Mouse (Mus musculus) limb, embryonic 13.5 days (tissue): ENCODE data around the gene Ston2. TPM values are rescaled to one million over a fixed set of nuclear protein-coding genes. Genes with fewer than 3 reads are reported as not detected.

Source experiments
- ATAC-seq: fragments of 200-750 bp; cut with Nextera tagmentation; 2 replicates; pipeline ENCODE4 v1.8.0; 2017; ENCODE audit warnings: low read depth, moderate number of reproducible peaks, moderate TSS enrichment; ENCODE audit not compliant: low FRiP score
- H3K27ac ChIP-seq: fragments of 300-500 bp; sonication (generic); 2 replicates; pipeline ENCODE4 v1.5.1; 2015; ENCODE audit warnings: inconsistent platforms, mild to moderate bottlenecking, moderate library complexity
- H3K27me3 ChIP-seq: fragments of 300-500 bp; sonication (generic); 2 replicates; pipeline ENCODE4 v1.6.1; 2015; ENCODE audit warnings: mild to moderate bottlenecking, inconsistent platforms
- H3K36me3 ChIP-seq: fragments of 300-500 bp; sonication (generic); 2 replicates; pipeline ENCODE4 v1.6.1; 2015; ENCODE audit warnings: inconsistent platforms, mild to moderate bottlenecking, moderate library complexity
- H3K4me1 ChIP-seq: fragments of 300-500 bp; sonication (generic); 2 replicates; pipeline ENCODE4 v1.6.1; 2015; ENCODE audit warnings: inconsistent platforms
- H3K4me2 ChIP-seq: fragments of 300-500 bp; sonication (generic); replicated peaks from 2 replicates; pipeline ENCODE4 v1.6.1; 2015; ENCODE audit warnings: inconsistent platforms, mild to moderate bottlenecking, moderate library complexity
- H3K4me3 ChIP-seq: fragments of 300-500 bp; sonication (generic); 2 replicates; pipeline ENCODE4 v1.5.1; 2015; ENCODE audit warnings: moderate library complexity, mild to moderate bottlenecking, inconsistent platforms
- H3K9ac ChIP-seq: fragments of 300-500 bp; sonication (generic); 2 replicates; pipeline ENCODE4 v1.6.1; 2015; ENCODE audit warnings: mild to moderate bottlenecking, inconsistent platforms
- H3K9me3 ChIP-seq: fragments of 300-500 bp; sonication (generic); 2 replicates; pipeline ENCODE4 v1.6.1; 2016; ENCODE audit warnings: inconsistent platforms
- WGBS: fragments of 180-500 bp; shearing (Covaris S2); methylation state at CpG from one replicate; pipeline ENCODE4 v1.1.7; 2015; 5-methylcytosine and 5-hydroxymethylcytosine counted together
- polyA plus RNA-seq: library from polyadenylated mRNA; unstranded; fragments of >200 nt; fragmentation: Nextera tagmentation; extraction: Ambion mirVana; gene quantifications from 2 replicates; pipeline ENCODE4 v1.2.1, GENCODE M21; 2015

Gene Ston2
- polyA plus RNA-seq, 1 experiment from 2014 or later = 7.4 TPM

GRCm38 (mm10) chr12:91744091-91744490, 44.1 kb downstream of the Ston2 start:
- WGBS = 55% methylated on average over 6 of the region's 6 CpGs
- H3K4me2 ChIP-seq = no peak overlapping the region
- no peak overlapping the region for H3K9ac ChIP-seq
- H3K4me1 ChIP-seq = peaks cover 8% of the 10 kb centered on the region; the same call in 1 of the 2 replicates
- no peak overlapping the region for H3K27ac ChIP-seq
- no peaks in the 10 kb centered on the region for H3K27me3 ChIP-seq
- H3K36me3 ChIP-seq = no peaks in the 10 kb centered on the region
- no peak overlapping the region for H3K4me3 ChIP-seq
- ATAC-seq = no peak
- H3K9me3 ChIP-seq = no peaks in the 10 kb centered on the region

- Histone ChIP-seq H3K27me3 (no peaks in the 10 kb centered on the region), H3K27ac (no peak overlapping the region), H3K4me2 (no peak overlapping the region), H3K9me3 (no peaks in the 10 kb centered on the region), H3K4me3 (no peak overlapping the region), H3K36me3 (no peaks in the 10 kb centered on the region), H3K9ac (no peak overlapping the region), H3K4me1 (peaks cover 13% of the 10 kb centered on the region; the same call in 1 of the 2 replicates)
- no peak for ATAC-seq
- 95% methylated on average over 7 of the region's 7 CpGs for WGBS
Measured at GRCm38 (mm10) chr12:91742916-91743315, 45.3 kb downstream of the Ston2 start.

GRCm38 (mm10) chr12:91738381-91738780, 49.8 kb downstream of the Ston2 start:
- Histone ChIP-seq H3K4me2 (no peak overlapping the region), H3K27ac (no peak overlapping the region), H3K9ac (no peak overlapping the region), H3K9me3 (no peaks in the 10 kb centered on the region), H3K4me3 (no peak overlapping the region), H3K27me3 (no peaks in the 10 kb centered on the region), H3K4me1 (0 out of 2 replicates have a peak, but pooled peaks cover 6% of the 10 kb centered on the region), H3K36me3 (no peaks in the 10 kb centered on the region)
- 75% methylated on average over 4 of the region's 4 CpGs for WGBS
- ATAC-seq = no peak

GRCm38 (mm10) chr12:91736221-91736980, 51.8 kb downstream of the Ston2 start:
- H3K9me3 ChIP-seq = no peaks in the 10 kb centered on the region
- 93% methylated on average over 15 of the region's 15 CpGs for WGBS
- no peaks in the 10 kb centered on the region for H3K36me3 ChIP-seq
- ATAC-seq = no peak
- H3K27me3 ChIP-seq = no peaks in the 10 kb centered on the region
- H3K4me1 ChIP-seq = 0 out of 2 replicates have a peak, but pooled peaks cover 6% of the 10 kb centered on the region
- no peak overlapping the region for H3K9ac ChIP-seq
- no peak overlapping the region for H3K27ac ChIP-seq
- no peak overlapping the region for H3K4me3 ChIP-seq
- H3K4me2 ChIP-seq = no peak overlapping the region

GRCm38 (mm10) chr12:91734246-91735027, 53.8 kb downstream of the Ston2 start:
- Histone ChIP-seq H3K9ac (no peak overlapping the region), H3K9me3 (no peaks in the 10 kb centered on the region), H3K36me3 (no peaks in the 10 kb centered on the region), H3K27ac (no peak overlapping the region), H3K4me1 (0 out of 2 replicates have a peak, but pooled peaks cover 6% of the 10 kb centered on the region), H3K4me2 (no peak overlapping the region), H3K27me3 (no peaks in the 10 kb centered on the region), H3K4me3 (no peak overlapping the region)
- no peak for ATAC-seq
- 68% methylated on average over 15 of the region's 15 CpGs for WGBS

- H3K4me2 ChIP-seq = no peak overlapping the region
- no peak overlapping the region for H3K27ac ChIP-seq
- no peak for ATAC-seq
- H3K36me3 ChIP-seq = no peaks in the 10 kb centered on the region
- no peak overlapping the region for H3K9ac ChIP-seq
- H3K4me1 ChIP-seq = 0 out of 2 replicates have a peak, but pooled peaks cover under 1% of the 10 kb centered on the region
- no peak overlapping the region for H3K4me3 ChIP-seq
- H3K27me3 ChIP-seq = no peaks in the 10 kb centered on the region
- no peaks in the 10 kb centered on the region for H3K9me3 ChIP-seq
- WGBS = 77% methylated on average over 6 of the region's 6 CpGs
Measured at GRCm38 (mm10) chr12:91732729-91733448, 55.3 kb downstream of the Ston2 start.

GRCm38 (mm10) chr12:91726202-91726601, 62.0 kb downstream of the Ston2 start:
- 85% methylated on average over 7 of the region's 7 CpGs for WGBS
- no peak for ATAC-seq
- no peak overlapping the region for H3K9ac ChIP-seq

GRCm38 (mm10) chr12:91723912-91724311, 64.3 kb downstream of the Ston2 start:
- Histone ChIP-seq H3K4me1 (no peaks in the 10 kb centered on the region), H3K4me2 (no peak overlapping the region), H3K4me3 (no peak overlapping the region), H3K9me3 (no peaks in the 10 kb centered on the region), H3K27ac (no peak overlapping the region), H3K27me3 (no peaks in the 10 kb centered on the region), H3K9ac (no peak overlapping the region), H3K36me3 (no peaks in the 10 kb centered on the region)
- no peak for ATAC-seq
- WGBS = 76% methylated on average over 6 of the region's 6 CpGs

More at GRCm38 (mm10) chr12:91726202-91726601, 62.0 kb downstream of the Ston2 start:
- Histone ChIP-seq H3K4me2 (no peak overlapping the region), H3K4me1 (no peaks in the 10 kb centered on the region), H3K27me3 (no peaks in the 10 kb centered on the region), H3K9me3 (no peaks in the 10 kb centered on the region), H3K36me3 (no peaks in the 10 kb centered on the region), H3K27ac (no peak overlapping the region), H3K4me3 (no peak overlapping the region)

- Histone ChIP-seq H3K4me3 (no peak overlapping the region), H3K9ac (no peak overlapping the region), H3K4me2 (no peak overlapping the region), H3K9me3 (no peaks in the 10 kb centered on the region), H3K36me3 (no peaks in the 10 kb centered on the region), H3K27ac (no peak overlapping the region), H3K27me3 (no peaks in the 10 kb centered on the region), H3K4me1 (no peaks in the 10 kb centered on the region)
- WGBS = 83% methylated on average over 7 of the region's 7 CpGs
- no peak for ATAC-seq
Measured at GRCm38 (mm10) chr12:91719134-91719533, 69.1 kb downstream of the Ston2 start.

GRCm38 (mm10) chr12:91715686-91716085, 72.5 kb downstream of the Ston2 start:
- Histone ChIP-seq H3K4me1 (0 out of 2 replicates have a peak, but pooled peaks cover 2% of the 10 kb centered on the region), H3K27me3 (no peaks in the 10 kb centered on the region), H3K4me3 (no peak overlapping the region), H3K9ac (no peak overlapping the region), H3K9me3 (no peaks in the 10 kb centered on the region), H3K36me3 (no peaks in the 10 kb centered on the region), H3K27ac (no peak overlapping the region), H3K4me2 (no peak overlapping the region)
- WGBS = 82% methylated on average over 6 of the region's 6 CpGs
- no peak for ATAC-seq

GRCm38 (mm10) chr12:91713358-91713757, 74.8 kb downstream of the Ston2 start:
- no peak overlapping the region for H3K27ac ChIP-seq
- 90% methylated on average over 7 of the region's 7 CpGs for WGBS
- no peak overlapping the region for H3K9ac ChIP-seq
- H3K4me2 ChIP-seq = no peak overlapping the region
- H3K9me3 ChIP-seq = no peaks in the 10 kb centered on the region
- ATAC-seq = no peak
- H3K4me3 ChIP-seq = no peak overlapping the region
- H3K27me3 ChIP-seq = no peaks in the 10 kb centered on the region
- H3K4me1 ChIP-seq = 0 out of 2 replicates have a peak, but pooled peaks cover 4% of the 10 kb centered on the region
- no peaks in the 10 kb centered on the region for H3K36me3 ChIP-seq

GRCm38 (mm10) chr12:91711655-91712054, 76.5 kb downstream of the Ston2 start:
- ATAC-seq = no peak
- no peak overlapping the region for H3K4me3 ChIP-seq
- no peak overlapping the region for H3K27ac ChIP-seq
- no peaks in the 10 kb centered on the region for H3K9me3 ChIP-seq
- H3K27me3 ChIP-seq = no peaks in the 10 kb centered on the region
- no peak overlapping the region for H3K4me2 ChIP-seq
- 84% methylated on average over 4 of the region's 4 CpGs for WGBS
- H3K36me3 ChIP-seq = no peaks in the 10 kb centered on the region
- no peak overlapping the region for H3K9ac ChIP-seq
- peaks cover 7% of the 10 kb centered on the region; the same call in 1 of the 2 replicates for H3K4me1 ChIP-seq
